Mouse (Mus musculus) frontal cortex, postnatal 25 days (tissue): Measurements from ENCODE around the gene Atf1.
"Not testable (repeated sequence)": the region's sequence is repeated elsewhere in the genome, so short reads cannot be mapped to it uniquely, and the experiment has no call there.

Source experiments
- DNase-seq, 2 experiments: peaks; one replicate each; pipeline ENCODE4 v3.0.0; 2022; ENCODE audit warnings: low spot score in 2 of 2

Gene Atf1

DNA sequence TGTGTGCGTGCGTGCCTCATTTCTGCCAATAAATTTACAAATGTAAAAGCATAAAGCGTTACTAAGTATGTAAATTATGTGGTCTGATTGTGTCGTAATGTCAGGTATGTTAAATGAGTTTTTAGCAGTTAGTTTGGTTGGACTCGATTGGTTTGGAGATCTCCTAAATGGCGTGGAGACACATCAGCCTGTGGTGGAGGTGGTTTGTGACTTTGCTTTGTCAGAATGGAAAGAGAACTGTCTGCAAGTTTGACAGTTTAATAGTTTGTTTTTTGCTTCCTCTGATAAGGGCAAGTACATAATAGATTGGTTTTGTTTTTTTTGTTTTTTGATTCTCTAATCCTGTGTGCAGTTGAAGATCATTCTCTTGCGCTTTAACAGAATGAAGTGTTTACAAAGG lies 32.7 kb downstream of the Atf1 start:
- DNase-seq, result not testable (repeated sequence)

DNA sequence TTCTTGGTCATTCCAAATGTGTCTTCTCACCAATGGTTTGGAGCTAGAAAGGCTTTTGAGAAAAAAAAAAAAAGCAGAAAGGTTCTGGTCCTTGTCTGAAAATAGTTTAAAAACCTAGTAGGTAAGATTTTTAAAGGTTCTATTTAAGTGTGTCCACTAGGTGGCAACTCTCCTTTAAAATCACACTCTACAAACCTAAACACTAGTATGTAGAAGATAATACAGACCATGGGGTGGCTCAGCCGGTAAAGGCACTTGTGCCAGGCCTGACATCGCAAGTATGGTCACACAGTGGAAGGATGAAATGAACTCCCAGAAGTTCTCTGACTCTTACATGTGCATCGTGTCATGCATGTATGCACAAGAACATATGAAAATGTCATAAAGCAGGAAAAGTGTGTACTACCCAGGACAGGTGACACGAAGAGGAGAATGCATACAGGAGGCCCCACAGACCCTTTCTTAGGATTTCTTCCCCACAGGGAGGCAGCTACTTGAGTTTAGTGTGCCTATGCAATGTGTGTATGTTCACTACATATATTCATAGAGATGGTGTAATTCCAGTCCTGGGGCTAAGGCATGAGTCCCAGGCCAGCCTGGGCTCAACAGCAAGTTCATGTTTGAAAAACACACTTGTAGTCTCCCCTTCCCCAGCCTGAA lies 35.8 kb downstream of the Atf1 start:
- DNase-seq, result peak in 1 of 2 experiments; percentile 8

DNA sequence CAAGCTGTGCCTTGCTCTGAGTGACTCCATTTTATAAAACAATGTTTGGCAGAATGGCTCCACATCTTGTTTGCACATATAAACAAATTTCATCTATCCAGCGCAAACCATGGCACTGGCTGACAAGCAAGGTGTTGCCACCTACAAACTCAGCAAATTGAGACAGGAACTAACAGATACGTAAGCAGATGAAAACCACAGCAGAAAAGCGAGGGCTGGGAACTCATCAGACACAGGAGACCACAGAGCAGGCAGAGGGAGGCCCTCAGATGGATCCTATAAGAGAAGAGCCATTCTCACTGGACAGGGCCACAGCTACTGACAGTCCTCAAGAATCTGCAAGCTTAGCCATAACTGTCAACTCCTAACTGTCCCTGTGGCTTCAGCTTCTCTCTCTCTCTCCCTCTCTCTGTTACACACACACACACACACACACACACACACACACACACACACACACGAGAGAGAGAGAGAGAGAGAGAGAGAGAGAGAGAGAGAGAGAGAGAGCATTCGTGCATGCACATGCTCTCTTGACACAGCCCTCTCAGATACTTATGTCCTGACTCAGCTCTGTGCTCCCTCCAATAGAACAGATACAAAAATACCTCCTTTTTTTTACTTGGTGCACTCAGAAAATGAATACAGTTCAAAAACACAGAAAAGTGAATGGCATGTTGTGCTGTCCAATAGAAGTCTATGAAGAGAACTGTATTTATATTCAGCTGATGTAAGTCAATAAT lies 38.1 kb downstream of the Atf1 start:
- no peak for DNase-seq

DNA sequence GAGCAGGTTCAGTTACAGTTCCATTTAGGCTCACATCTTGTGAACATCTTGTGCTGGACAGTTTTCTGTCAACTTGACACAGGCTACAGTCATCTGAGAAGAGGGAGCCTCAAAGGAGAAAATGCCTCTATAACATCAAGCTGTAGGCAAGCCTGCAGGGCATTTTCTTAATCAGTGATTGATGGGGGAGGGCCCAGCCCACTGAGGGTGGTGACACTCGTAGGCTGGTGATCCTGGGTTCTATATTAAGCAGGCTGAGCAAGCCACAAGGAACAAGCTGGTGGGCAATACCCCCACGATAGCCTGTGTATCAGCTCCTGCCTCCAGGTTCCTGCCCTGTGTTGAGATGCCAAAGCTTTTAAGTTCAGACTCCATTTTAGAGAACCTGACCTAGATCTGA lies 41.3 kb downstream of the Atf1 start:
- DNase-seq, result no peak

DNA sequence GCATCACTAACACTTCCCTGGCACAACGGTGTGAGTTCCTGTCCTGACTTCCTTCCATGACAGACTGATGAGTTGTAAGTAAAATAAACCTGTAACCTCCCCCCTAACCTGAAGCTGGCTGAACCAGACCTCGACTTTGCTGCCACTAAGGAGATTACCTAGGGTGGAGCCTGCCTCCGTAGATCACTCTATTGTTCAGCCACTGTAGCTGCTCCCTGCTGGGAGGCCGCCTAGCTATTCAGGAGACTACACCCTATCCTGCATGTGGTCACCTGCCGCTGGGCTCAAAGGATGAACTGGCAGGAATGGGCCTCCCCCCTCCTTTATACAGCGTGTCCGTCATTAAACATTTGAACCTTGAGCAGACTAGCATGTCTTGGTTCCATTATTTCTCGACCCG lies 42.2 kb downstream of the Atf1 start:
- no peak for DNase-seq

DNA sequence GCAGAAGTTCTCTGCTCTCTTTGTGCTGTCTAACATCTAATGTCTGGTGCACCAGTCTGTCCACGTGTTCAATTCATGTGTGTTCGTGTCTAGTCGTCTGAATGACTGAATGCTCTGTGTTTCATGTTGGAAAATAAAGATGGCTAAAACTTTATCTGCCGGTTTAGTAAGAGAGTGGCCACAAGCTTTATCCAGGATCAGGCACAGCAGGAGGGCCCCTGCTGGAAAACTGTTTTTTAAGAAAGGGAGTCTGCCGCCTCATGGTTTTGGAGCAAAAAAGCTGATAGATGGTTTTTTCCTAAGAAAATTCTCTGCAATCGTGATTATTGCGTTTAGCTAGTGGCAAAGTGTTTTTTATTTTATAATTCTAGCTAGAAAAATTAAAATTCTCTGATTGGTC lies 43.0 kb downstream of the Atf1 start:
- not testable (repeated sequence) for DNase-seq

DNA sequence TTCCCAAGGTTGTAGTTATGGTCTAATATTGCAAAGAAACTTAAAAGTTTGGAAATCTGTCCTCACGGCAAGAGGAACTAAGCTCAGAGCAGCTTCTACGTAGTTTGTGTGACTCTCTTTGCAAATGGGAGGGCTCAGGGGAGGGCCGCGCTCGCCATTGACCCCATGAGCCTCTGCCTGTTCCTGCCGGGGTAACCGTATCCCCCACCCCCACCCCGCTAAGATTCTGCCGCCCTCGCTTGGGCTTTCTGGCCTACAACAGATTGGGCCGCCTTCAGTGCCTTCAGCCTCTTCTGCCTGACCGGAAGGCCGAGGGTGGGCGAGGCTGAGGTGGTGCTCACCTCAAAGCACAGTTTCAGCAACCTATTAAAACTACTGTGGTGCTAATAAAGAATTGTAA lies 43.8 kb downstream of the Atf1 start:
- DNase-seq, result no peak

DNA sequence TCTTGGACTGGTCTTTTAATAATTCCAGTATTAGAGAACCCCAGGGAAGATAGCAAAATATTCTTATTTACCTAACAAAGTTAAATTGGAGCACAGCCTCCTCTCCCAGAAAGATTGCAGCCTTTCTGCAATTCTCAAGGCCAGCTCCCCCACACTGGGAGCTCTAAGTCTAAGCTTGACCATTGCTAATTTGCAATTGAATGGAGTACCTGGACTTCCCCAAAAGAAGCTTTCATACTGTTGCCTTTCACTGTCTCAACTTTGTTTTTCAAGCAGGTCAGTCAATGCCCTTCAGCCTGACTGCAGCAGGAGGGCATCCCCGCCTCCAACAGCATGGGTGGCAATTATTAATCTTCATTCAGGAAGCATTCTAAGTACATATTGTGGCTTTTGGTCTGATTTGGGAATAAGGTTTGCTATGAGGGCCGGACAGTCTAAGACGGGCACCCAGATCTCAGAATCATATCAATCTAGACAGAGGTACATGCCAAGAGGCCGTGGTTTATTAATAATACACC lies 46.2 kb downstream of the Atf1 start:
- not testable (repeated sequence) for DNase-seq

DNA sequence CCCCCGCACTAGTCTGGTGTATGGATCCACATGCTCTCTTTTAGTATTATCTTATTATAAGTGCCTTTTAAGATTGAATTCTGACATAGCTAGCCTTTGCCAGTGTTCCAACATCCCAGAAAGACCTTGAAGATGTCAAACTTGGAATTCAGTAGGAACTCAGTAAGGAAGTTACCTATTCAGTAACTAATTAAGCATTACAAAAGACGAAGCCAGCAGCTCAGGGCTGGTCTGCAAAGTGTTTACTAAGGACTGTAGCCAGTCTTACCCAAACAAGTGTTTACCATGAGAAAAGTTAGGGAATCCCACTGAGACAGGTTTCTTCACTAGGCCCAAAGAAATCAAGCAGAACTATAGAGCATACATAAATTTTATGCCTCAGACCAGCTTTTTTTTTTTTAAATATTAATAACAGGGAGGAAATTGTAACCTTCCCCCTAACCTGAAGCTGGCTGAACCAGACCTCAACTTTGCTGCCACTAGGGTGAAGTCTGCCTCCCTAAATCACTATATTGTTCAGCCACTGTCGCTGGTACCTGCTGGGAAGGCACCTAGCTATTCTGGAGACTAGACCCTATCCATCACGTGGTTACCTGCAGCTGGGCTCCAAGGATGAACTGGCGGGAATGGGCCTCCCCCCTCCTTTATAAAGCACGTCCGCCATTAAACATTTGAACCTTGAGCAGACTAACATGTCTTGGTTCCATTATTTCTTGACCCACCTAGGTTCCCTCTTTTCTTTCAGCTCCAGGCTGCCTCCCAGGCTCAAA lies 47.4 kb downstream of the Atf1 start:
- no peak for DNase-seq

DNA sequence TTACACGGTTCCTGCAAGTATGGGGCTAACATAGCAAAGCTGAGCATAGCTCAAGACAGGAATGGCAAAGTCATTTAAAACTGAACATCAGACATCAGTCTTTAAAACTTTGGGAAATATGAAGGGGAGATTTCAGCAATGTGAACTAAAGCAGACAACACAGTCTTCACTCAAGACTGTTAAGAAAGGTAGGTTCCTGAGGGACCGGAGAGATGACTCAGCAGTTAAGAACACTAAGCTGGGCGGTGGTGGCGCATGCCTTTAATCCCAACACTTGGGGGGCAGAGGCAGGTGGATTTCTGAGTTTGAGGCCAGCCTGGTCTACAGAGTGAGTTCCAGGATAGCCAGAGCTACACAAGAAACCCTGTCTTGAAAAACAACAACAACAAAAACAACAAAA lies 48.8 kb downstream of the Atf1 start:
- no peak for DNase-seq

DNA sequence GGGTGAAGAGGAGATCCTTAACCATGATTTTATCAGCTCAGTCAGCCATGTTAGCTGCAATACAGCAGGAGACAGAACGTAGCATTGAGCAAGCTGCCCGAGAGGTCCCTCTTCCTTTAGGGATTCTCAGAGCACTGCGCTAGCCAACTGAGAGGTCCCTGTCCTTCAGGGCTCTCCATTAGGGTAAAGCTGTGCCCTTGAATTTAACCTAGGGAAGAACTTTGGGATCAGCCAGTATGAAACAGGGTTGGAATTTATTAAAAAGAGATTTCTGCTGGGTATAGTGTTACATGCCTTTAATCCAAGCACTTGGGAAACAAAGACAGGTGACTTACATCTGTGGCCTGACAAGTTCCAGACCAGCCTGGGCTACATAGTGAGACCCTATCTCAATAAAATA lies 50.0 kb downstream of the Atf1 start:
- DNase-seq, result no peak

DNA sequence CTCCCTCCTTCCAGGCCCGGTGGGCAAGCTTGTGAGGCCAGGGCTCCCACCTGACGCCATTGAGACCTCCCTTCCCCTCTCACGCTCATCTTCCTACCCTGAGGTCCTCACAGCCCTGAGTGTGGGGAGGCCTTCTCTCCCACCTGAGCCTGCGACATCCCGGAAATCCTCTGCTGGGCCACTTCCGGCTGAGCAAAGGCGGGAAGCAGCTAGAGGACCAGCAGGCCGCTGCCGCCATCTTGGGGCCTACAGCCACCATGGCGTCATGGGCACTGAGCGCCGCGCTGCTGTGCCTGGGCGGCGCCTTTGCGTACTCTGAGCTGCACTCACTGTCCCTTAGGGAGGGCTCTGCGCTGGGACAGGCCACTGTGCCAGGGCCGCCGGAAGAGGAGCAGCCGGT lies 53.0 kb downstream of the Atf1 start, which contains the start of gene Tmprss12:
TSS of gene Tmprss12 (plus strand) at position 212 of the 400 bp plus-strand sequence.
- DNase-seq, result no peak

DNA sequence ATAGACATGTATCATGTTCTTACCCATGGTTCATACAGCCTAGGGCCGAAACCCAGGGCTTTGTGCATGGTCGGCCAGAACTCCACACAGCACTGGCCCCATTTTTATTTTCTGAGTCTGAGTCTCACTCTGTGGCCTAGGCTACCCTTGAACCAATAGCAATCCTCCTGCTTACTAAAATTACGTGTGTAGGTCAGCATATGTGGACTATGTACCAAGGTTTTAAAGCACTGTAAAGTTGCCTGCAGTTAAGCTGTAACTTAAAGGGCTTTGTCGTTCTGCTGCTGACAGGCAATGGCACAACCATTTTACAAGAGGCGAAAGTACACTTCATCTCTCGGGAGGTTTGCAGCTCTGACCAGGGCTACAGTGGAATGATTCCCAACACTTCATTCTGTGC lies 61.4 kb downstream of the Atf1 start:
- DNase-seq, result no peak

DNA sequence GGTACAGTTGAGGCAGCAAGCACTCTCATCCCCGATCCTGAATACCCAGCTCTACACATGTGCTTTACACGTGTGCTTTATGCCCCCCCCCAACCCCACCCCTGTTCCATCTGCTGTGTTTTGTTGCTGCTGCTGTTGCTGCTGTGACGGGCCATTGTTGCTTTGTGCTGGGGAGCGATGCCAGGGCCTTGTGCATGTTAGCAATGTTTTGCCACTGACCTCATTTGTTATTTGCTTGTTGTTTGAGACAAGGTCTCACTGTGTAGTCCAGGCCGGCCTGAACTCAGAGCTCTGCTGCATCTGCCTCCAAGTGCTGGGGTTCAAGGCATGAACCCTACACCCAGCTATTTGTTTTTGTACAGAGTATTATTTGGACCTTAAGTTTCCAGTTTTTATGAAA lies 63.2 kb downstream of the Atf1 start:
- no peak for DNase-seq

DNA sequence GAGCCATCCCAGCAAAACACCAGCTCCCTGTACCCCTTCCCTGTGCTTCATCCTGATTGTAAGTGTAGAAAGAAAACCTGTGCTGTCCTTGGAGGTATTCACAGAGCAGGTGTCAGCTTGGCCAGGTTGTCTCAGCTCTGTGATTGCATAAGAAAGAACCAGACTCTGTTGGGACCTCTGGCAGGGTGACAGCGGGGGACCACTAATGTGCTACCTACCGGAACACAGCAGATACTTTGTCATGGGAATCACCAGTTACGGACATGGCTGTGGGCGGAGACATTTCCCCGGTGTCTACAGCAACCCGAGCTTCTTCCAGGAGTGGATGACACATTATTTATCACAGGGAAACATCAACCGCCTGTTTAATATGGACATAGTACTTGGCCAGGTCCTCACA lies 64.7 kb downstream of the Atf1 start:
- DNase-seq, result no peak

DNA sequence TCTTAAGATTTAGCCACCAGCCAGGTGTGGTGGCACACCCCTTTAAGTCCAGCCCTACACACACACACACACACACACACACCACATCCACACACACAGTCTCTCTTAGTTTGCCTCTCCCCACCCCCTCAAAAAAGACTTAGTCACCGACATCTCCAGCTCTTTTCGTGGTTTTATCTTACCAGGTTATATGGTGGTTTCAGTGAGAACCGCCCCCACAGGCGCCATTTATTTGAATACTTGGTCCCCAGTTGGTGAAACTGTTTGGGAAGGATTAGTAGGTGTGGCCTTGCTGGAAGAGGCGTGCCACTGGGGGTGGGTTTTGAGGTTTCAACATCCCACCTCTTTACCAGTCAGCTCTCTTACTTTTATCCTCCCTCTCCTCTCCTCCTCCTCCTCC lies 70.2 kb downstream of the Atf1 start:
- no peak for DNase-seq

DNA sequence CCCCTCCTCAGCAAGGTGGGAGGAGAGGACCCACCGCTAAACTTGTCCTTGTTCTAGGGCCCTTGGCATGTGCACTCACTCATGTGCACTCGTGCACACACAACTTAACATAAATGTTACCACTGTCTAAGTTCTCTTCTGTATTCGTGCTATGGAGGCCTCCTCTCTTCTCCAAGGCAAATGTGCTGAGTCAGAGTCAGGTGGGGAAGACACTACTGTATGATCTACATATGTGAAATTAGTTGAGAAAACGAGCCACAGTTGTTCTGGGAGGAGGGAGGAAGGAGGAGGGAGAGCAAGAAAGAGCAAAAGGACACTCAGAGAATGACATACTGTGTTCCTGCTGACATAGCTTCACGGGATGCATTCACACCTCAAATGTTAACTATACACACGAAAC lies 72.9 kb downstream of the Atf1 start:
- DNase-seq, result no peak

DNA sequence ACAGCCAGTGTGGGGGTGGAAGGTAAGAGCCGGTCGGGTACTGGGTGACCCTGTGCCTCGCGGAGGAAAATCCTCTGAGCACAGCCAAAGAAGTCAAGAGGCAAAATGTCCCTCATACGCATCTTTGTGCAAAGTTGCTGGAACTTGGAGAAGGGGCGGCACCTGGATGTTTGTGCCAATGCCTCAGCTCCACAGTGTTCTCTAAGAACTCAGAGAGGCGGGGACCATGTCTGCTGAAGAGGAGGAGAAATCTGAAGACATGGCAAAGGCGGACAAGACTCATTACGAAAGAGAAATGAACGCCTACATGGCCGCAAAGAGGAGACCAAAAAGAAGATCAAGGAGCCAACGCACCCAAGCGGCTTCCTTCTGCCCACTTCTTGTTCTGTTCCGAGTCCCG lies 73.9 kb downstream of the Atf1 start:
- DNase-seq, result no peak

DNA sequence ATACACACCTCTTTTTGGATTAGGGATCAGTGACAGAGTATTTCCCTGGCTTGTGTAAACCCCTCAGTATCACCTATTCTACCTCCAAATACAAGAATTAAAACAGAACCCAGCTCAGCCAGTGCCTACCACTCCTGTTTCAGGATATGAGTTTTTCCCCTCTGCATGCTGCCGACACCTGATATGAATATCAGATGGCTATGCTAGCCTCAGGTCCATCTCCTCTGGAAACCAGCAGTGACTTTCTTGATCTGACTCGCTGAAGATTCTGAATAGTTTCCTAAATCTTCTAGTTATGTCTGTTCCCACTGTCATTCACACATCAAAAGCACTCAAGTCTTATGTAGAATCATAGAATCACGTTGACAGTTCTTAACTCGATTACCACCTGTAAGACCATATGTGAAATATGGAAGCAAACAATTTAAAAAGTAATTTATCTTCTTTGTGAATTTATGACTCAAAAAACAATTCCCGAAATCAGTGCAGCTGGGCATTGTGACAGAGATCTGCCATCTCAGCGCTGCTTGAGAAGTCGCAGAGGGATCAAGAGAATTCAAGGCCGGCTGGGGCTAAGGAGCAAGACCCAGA lies 75.9 kb downstream of the Atf1 start:
- no peak for DNase-seq

DNA sequence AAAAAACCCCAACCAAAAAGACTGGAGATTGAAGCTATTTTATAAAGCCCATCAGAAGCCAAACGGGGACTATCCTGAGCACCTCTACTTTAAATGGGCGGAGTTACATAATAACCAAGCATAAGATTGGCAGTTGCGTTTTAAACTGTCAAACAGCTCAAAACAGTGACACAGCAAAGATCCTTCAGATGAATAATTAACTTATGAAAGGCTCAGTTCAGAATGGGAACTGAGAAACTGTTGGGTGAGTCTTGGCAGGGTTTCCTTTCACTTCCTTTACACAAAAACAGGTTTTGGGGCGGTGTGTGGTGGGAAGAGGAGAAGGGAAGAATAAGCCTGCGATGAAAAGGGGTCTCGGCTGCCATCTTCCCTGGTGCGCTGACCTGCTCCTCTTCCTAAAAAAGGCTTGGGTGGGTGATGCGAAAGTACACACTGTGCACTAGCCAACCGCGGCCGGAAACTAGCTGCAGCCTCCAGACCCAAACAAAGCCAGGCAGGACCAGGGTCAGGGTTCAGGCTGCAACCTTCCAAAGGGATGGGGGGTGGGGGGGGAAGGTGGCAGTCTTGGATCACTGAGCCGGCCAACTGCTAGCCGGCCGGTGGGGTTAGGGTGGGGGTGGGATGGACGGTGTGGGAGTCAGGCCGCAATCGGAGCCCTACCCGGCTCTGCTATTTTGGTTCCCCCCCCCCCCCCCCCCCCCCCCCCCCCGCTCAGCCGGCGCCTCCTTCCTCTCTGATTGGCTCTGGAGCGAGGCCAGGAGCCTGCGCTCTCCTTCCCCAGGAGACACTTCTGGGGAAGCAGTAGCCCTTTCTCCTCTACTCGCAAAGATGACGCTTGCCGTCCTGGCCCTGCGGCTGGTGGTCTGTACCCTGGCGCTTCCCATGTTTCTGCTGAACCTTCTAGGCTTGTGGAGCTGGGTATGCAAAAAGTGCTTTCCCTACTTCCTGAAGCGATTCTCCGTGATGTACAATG lies 76.7 kb downstream of the Atf1 start, which contains the start of gene Mettl7a1:
TSS of gene Mettl7a1 (plus strand) at position 122 of the 973 bp plus-strand sequence.
- peak; percentile 59 to 78 for DNase-seq

DNA sequence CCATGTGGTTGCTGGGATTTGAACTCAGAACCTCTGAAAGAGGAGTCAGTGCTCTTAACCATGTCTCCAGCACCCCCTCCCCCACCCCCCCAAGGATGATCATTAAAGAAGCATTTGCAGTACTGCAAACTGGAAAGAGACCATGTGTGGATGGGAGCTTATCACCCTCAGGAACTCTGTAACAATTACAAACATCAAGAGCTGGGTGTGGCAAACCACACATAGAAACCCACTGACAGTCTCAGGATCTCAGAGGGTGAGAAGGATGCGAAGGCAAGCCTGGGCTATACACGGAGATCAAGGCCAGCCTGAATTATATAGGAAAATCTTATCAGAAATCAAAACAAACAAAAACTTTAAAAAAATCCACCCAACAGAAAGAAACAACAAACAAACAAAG lies 78.6 kb downstream of the Atf1 start:
- DNase-seq, result no peak
